Mouse (Mus musculus): Measurements from ENCODE around the gene Usp30.

DNA sequence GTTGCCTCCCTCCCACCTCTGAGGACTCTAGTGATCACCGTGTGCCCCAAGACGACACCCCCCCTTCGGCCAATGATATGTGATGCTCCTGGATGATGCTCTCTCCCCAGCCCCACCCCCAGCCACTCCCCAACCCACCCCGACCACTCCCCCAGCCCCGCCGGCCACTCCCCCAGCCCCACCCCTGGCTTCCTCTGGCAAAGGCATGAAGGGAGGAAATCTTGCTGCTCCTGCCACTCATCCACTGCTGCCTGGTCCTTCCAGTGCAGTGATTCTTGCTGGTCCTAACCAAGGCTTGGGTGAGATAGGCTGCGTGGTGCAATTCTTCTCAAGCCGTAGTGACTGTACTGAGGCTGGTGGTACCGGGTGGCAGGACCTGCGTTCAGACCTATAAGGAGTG, 40.4 kb upstream of the Usp30 start:
- TF ChIP-seq HCFC1 (IDR thresholded peaks at IDR 0.05; ENCODE audit: borderline replicate concordance, insufficient read depth, low read length) (no peak), ZNF384 (IDR thresholded peaks at IDR 0.05; ENCODE audit: low read depth, low read length) (no peak), MAFK (IDR thresholded peaks at IDR 0.05; ENCODE audit: insufficient read depth, low read depth, low read length) (no peak), CHD2 (IDR thresholded peaks at IDR 0.05; ENCODE audit: low read depth, low read length) (no peak)
